Mouse (Mus musculus) CH12.LX (cell line): ENCODE results near the gene Dnajc13. TPM values are rescaled to one million over a fixed set of nuclear protein-coding genes. Genes with fewer than 3 reads are reported as not detected.
A peak's percentile ranks its signal among the peaks of the same experiment; 100 is the strongest.

ENCODE experiments used
- DNase-seq: peaks from one replicate; pipeline ENCODE4 v3.0.0-alpha.2; 2013; ENCODE audit errors: extremely low read depth
- H3K27ac ChIP-seq: 2 replicates; pipeline ENCODE4 v1.5.1; 2012; ENCODE audit warnings: low read depth, mild to moderate bottlenecking, control low read depth, moderate library complexity; ENCODE audit not compliant: insufficient read depth
- H3K27me3 ChIP-seq: replicated peaks from 2 replicates; pipeline ENCODE3; 2012; ENCODE audit warnings: inconsistent platforms
- H3K36me3 ChIP-seq, 2 experiments: replicated peaks in 1 of 2; 2 replicates each; pipeline versions ENCODE3 to v1.6.1; 2012; ENCODE audit warnings: inconsistent platforms in 1 of 2, low read length in 1 of 2, mild to moderate bottlenecking in 1 of 2, mixed read lengths in 1 of 2, moderate library complexity in 1 of 2; ENCODE audit not compliant: control insufficient read depth in 1 of 2, insufficient read depth in 1 of 2
- H3K4me1 ChIP-seq, 2 experiments: 2 replicates each; pipeline ENCODE4 v1.6.1; 2012; ENCODE audit warnings: inconsistent platforms in 1 of 2, moderate library complexity in 1 of 2; ENCODE audit not compliant: insufficient read depth in 2 of 2, control insufficient read depth in 1 of 2
- H3K4me2 ChIP-seq: 2 replicates; pipeline ENCODE4 v1.6.1; 2012; ENCODE audit warnings: low read depth, mild to moderate bottlenecking, control low read depth; ENCODE audit not compliant: poor library complexity, insufficient read depth, severe bottlenecking
- H3K4me3 ChIP-seq, 3 experiments: fragments of 150-350 bp in 1 of 3; sonication (generic) in 1 of 3; replicated peaks in 1 of 3; 2 replicates each; pipeline versions ENCODE3 to v1.5.1; 2011 to 2012; ENCODE audit warnings: low read depth in 2 of 3, low read length in 2 of 3, mild to moderate bottlenecking in 2 of 3, moderate library complexity in 2 of 3, control low read depth in 1 of 3, improper control_type of control experiment in 1 of 3, inconsistent platforms in 1 of 3, mixed read lengths in 1 of 3; ENCODE audit not compliant: poor library complexity in 1 of 3
- H3K79me2 ChIP-seq: replicated peaks from 2 replicates; pipeline ENCODE4 v1.6.1; 2012; ENCODE audit warnings: mild to moderate bottlenecking, moderate library complexity; ENCODE audit not compliant: control insufficient read depth, poor library complexity, insufficient read depth, severe bottlenecking; ENCODE audit errors: extremely low read depth
- H3K9ac ChIP-seq: 2 replicates; pipeline ENCODE4 v1.6.1; 2012; ENCODE audit warnings: low read depth, mild to moderate bottlenecking, control low read depth, moderate library complexity; ENCODE audit not compliant: insufficient read depth
- H3K9me3 ChIP-seq: replicated peaks from 2 replicates; pipeline ENCODE3; 2012; ENCODE audit warnings: low read length, inconsistent platforms, mixed read lengths
- CHD2 ChIP-seq: IDR thresholded peaks from 2 replicates; pipeline ENCODE4 v1.6.1; 2011; ENCODE audit warnings: low read length, improper control_type of control experiment
- CTCF ChIP-seq, 2 experiments: IDR thresholded peaks in 1 of 2; conservative IDR thresholded peaks in 1 of 2; 2 replicates each; pipeline ENCODE4 v1.5.1; 2011 to 2012; ENCODE audit warnings: low read depth in 2 of 2, low read length in 2 of 2, improper control_type of control experiment in 1 of 2, inconsistent platforms in 1 of 2, mild to moderate bottlenecking in 1 of 2, moderate library complexity in 1 of 2
- ELF1 ChIP-seq: IDR thresholded peaks from 2 replicates; pipeline ENCODE4 v1.6.1; 2014; ENCODE audit warnings: low read depth, mild to moderate bottlenecking, inconsistent platforms, low read length, improper control_type of control experiment
- GABPA ChIP-seq: IDR thresholded peaks from 2 replicates; pipeline ENCODE4 v1.6.1; 2012; ENCODE audit warnings: low read depth, low read length, improper control_type of control experiment, inconsistent platforms; ENCODE audit not compliant: insufficient replicate concordance
- HCFC1 ChIP-seq: IDR thresholded peaks from 2 replicates; pipeline ENCODE4 v1.6.1; 2012; ENCODE audit warnings: low read depth, mild to moderate bottlenecking, inconsistent platforms, low read length, improper control_type of control experiment
- MAX ChIP-seq: IDR thresholded peaks from 2 replicates; pipeline ENCODE4 v1.6.1; 2011; ENCODE audit warnings: low read length, improper control_type of control experiment
- MYC ChIP-seq: IDR thresholded peaks from 2 replicates; pipeline ENCODE4 v1.6.1; 2011; ENCODE audit warnings: low read depth, mild to moderate bottlenecking, improper control_type of control experiment, low read length
- POLR2AphosphoS2 ChIP-seq: IDR thresholded peaks from 2 replicates; pipeline ENCODE4 v1.6.1; 2011; ENCODE audit warnings: low read depth, low read length, improper control_type of control experiment
- RAD21 ChIP-seq: IDR thresholded peaks from 2 replicates; pipeline ENCODE4 v1.6.1; 2011; ENCODE audit warnings: low read depth, mild to moderate bottlenecking, low read length, improper control_type of control experiment, moderate library complexity
- SIN3A ChIP-seq: IDR thresholded peaks from 2 replicates; pipeline ENCODE4 v1.6.1; 2012; ENCODE audit warnings: low read length, improper control_type of control experiment, inconsistent platforms
- SMC3 ChIP-seq: IDR thresholded peaks from 2 replicates; pipeline ENCODE4 v1.6.1; 2011; ENCODE audit warnings: low read depth, low read length, improper control_type of control experiment
- TBP ChIP-seq: conservative IDR thresholded peaks from 2 replicates; pipeline ENCODE4 v1.6.1; 2011; ENCODE audit warnings: low read depth, low read length, improper control_type of control experiment
- UBTF ChIP-seq: IDR thresholded peaks from 2 replicates; pipeline ENCODE4 v1.6.1; 2012; ENCODE audit warnings: low read depth, mild to moderate bottlenecking, inconsistent platforms, low read length, improper control_type of control experiment, moderate library complexity
- USF1 ChIP-seq: IDR thresholded peaks from 2 replicates; pipeline ENCODE4 v1.6.1; 2014; ENCODE audit warnings: low read depth, mild to moderate bottlenecking, inconsistent platforms, low read length, improper control_type of control experiment
- ZKSCAN1 ChIP-seq: IDR thresholded peaks from 2 replicates; pipeline ENCODE4 v1.6.1; 2012; ENCODE audit warnings: low read depth, inconsistent platforms, low read length, improper control_type of control experiment, borderline replicate concordance
- ZMIZ1 ChIP-seq: IDR thresholded peaks from 2 replicates; pipeline ENCODE4 v1.6.1; 2012; ENCODE audit warnings: low read depth, mild to moderate bottlenecking, inconsistent platforms, low read length, improper control_type of control experiment
- ZNF384 ChIP-seq: IDR thresholded peaks from 2 replicates; pipeline ENCODE4 v1.6.1; 2012; ENCODE audit warnings: low read depth, low read length, improper control_type of control experiment, inconsistent platforms
- dilution Hi-C: fragments of 300-500 bp; cut with MboI; formaldehyde crosslinking; loops from 2 replicates; pipeline ENCODE4 v1.14.3; 2020; ENCODE audit warnings: low sequenced_read_pairs; ENCODE audit not compliant: extremely low pct_unique_long_range_greater_than_20kb, extremely low pct_ligation_motif_present
- in situ Hi-C: fragments of 300-500 bp; cut with MboI; formaldehyde crosslinking; loops from 3 replicates; pipeline ENCODE4 v1.14.3; 2019; ENCODE audit warnings: low sequenced_read_pairs, low pct_ligation_motif_present, low pct_unique_long_range_greater_than_20kb, mixed read lengths
- polyA plus RNA-seq: library from polyadenylated mRNA; unstranded; fragments of >175 nt; gene quantifications from 2 replicates; pipeline ENCODE4 v1.2.1, GENCODE M21; 2012; ENCODE audit warnings: low read depth; ENCODE audit not compliant: insufficient read length
- total RNA-seq, 2 experiments: library from RNA; depleted of rRNA; stranded (reverse); fragments of 300-350 nt in 1 of 2; fragments of >200 nt in 1 of 2; gene quantifications; 2 replicates each; pipeline ENCODE4 v1.2.3; 2012 to 2014

Gene Dnajc13
- total and polyA plus RNA-seq, 3 experiments = 30.1 to 51.9 (median 30.4) TPM

DNA sequence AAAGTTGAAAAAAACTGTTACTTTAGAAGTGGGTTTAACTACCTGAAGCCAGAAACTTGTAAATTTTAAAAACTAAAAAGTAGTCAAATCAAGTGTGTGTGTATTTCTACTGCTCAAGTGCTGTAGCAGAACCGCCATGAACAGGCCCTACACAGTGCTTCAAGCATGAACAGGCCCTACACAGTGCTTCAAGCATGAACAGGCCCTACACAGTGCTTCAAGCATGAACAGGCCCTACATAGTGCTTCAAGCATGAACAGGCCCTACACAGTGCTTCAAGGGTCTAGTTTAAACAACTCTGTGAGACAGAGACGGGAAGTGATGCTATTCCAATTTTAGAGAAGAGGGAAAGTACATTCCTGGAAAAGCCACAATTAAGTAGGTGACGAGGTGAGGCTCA is 51.3 kb downstream of the Dnajc13 start:
- in situ Hi-C loops (no loop called here), dilution Hi-C loops (no loop called here)
- H3K9me3 ChIP-seq = no peaks in the 10 kb centered on the region
- DNase-seq = no peak
- H3K27me3 ChIP-seq = no peaks in the 10 kb centered on the region
- no peak overlapping the region for H3K4me3 ChIP-seq
- peaks cover 44 to 81% of the 10 kb centered on the region in 2 experiments for H3K36me3 ChIP-seq
- no peak overlapping the region for H3K4me2 ChIP-seq
- H3K79me2 ChIP-seq = no peaks in the 10 kb centered on the region
- TF ChIP-seq GABPA (no peak), MYC (no peak), TBP (no peak), ZMIZ1 (no peak), ELF1 (no peak), CTCF (conservative IDR thresholded peaks at IDR 0.05 in 1 of 2, IDR thresholded peaks at IDR 0.05 in 1 of 2; ENCODE audit: low read depth in 2 of 2, low read length in 2 of 2) (no peak), ZNF384 (no peak), CHD2 (no peak), SIN3A (no peak), USF1 (no peak), POLR2AphosphoS2 (no peak)
- no peak overlapping the region for H3K9ac ChIP-seq
- H3K27ac ChIP-seq = no peak overlapping the region
- H3K4me1 ChIP-seq = no peaks in the 10 kb centered on the region

DNA sequence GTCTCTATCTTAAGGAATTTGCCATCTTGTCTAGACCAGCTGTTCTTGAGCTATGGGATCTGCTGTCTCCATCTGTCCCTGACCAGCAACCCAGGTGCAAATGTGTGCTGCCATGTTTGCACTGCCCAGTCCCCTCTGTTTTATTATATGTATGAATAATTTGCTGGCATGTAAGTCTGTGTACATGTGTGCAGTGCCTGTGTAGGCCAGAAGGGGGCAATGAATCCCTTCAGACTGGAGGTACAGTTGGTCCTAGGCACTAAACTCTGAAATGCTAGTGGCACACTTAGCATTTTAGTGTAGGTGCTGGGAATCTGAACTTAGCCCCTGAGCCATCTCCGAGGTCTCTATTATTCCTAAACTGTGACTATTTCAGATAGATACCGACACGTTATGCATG is 58.9 kb downstream of the Dnajc13 start:
- no peaks in the 10 kb centered on the region for H3K79me2 ChIP-seq
- no peak overlapping the region for H3K4me2 ChIP-seq
- no peaks in the 10 kb centered on the region for H3K27me3 ChIP-seq
- dilution Hi-C loops = no loop called here
- H3K27ac ChIP-seq = no peak overlapping the region
- peak; percentile 64 for DNase-seq
- peaks cover 0 to 6% of the 10 kb centered on the region in 2 experiments; a peak in 1 of 4 replicates for H3K4me1 ChIP-seq
- in situ Hi-C loops = loop anchor here (10.0 kb wide), 1 partner anchor 101 kb away; no protein-coding TSS in a partner anchor
- no peak for TF ChIP-seq HCFC1
- TF ChIP-seq RAD21 = peak; percentile 75
- no peak for TF ChIP-seq MAX
- no peak for TF ChIP-seq UBTF
- peak; percentile 63 to 83 for TF ChIP-seq CTCF (conservative IDR thresholded peaks at IDR 0.05 in 1 of 2, IDR thresholded peaks at IDR 0.05 in 1 of 2; ENCODE audit: low read depth in 2 of 2, low read length in 2 of 2)
- TF ChIP-seq ZKSCAN1 = no peak
- peak; percentile 75 for TF ChIP-seq SMC3
- H3K9ac ChIP-seq = no peak overlapping the region
- peaks cover 55 to 86% of the 10 kb centered on the region in 2 experiments for H3K36me3 ChIP-seq
- H3K4me3 ChIP-seq = no peak overlapping the region
- H3K9me3 ChIP-seq = no peaks in the 10 kb centered on the region
